Mouse (Mus musculus): ENCODE measurements around the gene Tas2r110.

- TF ChIP-seq POLR2A (IDR thresholded peaks at IDR 0.05; ENCODE audit: control insufficient read depth, extremely low read depth, insufficient read depth, low read length, poor library complexity) (no peak), CTCF (IDR thresholded peaks at IDR 0.05; ENCODE audit: borderline replicate concordance, control insufficient read depth, extremely low read depth, insufficient read depth, low read length, poor library complexity) (no peak)
Measured at GRCm38 (mm10) chr6:132909351-132909750, 41.5 kb downstream of the Tas2r110 start, which contains the start of gene Tas2r125.

Measured in thymus, adult 2 months (tissue).